Mouse (Mus musculus): ENCODE data around the gene Snx20.

DNA sequence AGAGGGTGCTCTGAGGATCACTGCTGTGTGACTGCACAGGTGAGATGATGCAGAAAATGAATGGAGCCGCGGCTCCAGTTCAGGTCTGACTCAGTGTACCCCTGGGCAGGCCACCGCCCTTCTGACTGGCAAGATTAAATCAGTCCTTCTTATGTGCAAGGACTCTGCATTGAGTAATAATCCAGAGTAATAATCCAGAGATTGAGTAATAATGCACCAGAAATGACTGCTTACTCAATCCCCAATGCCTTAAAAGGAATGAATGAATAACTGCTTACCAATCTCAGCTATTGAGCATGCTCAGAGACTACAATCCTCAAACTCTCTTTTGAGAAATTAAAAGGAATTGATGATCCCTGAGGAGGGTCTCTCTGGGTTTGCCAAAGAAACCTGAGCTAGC, 3.0 kb upstream of the Snx20 start:
- TF ChIP-seq CTCF (IDR thresholded peaks at IDR 0.05; ENCODE audit: control insufficient read depth, insufficient read depth, insufficient replicate concordance, low read depth, low read length) (no peak), POLR2A (IDR thresholded peaks at IDR 0.05; ENCODE audit: control insufficient read depth, low read depth, low read length) (no peak)

All from testis, adult 2 months (tissue).